Mouse (Mus musculus) hindbrain, embryonic 11.5 days (tissue): ENCODE measurements around the gene Ezh1. TPM values are rescaled to one million over a fixed set of nuclear protein-coding genes. Genes with fewer than 3 reads are reported as not detected.

Experiments used
- ATAC-seq: fragments of 200-750 bp; cut with Nextera tagmentation; 2 replicates; pipeline ENCODE4 v1.8.0; 2017; ENCODE audit warnings: mild to moderate bottlenecking, moderate TSS enrichment, moderate library complexity; ENCODE audit not compliant: low FRiP score
- DNase-seq: peaks from one replicate; pipeline ENCODE4 v3.0.0-alpha.2; 2015; ENCODE audit warnings: low spot score
- H3K27ac ChIP-seq: fragments of 300-500 bp; sonication (generic); 2 replicates; pipeline ENCODE4 v1.5.1; 2014; ENCODE audit warnings: mild to moderate bottlenecking, low read depth, low read length
- H3K27me3 ChIP-seq: fragments of 300-500 bp; sonication (generic); 2 replicates; pipeline ENCODE4 v1.6.1; 2014; ENCODE audit warnings: mild to moderate bottlenecking, low read length, moderate library complexity, mixed read lengths; ENCODE audit not compliant: control insufficient read depth, insufficient read depth
- H3K36me3 ChIP-seq: fragments of 300-500 bp; sonication (generic); 2 replicates; pipeline ENCODE4 v1.6.1; 2014; ENCODE audit warnings: mild to moderate bottlenecking, low read length, moderate library complexity, mixed read lengths; ENCODE audit not compliant: control insufficient read depth, insufficient read depth
- H3K4me1 ChIP-seq: fragments of 300-500 bp; sonication (generic); replicated peaks from 2 replicates; pipeline ENCODE4 v1.6.1; 2014; ENCODE audit warnings: low read length, mixed read lengths; ENCODE audit not compliant: control insufficient read depth, insufficient read depth
- H3K4me2 ChIP-seq: fragments of 300-500 bp; sonication (generic); replicated peaks from 2 replicates; pipeline ENCODE4 v1.6.1; 2014; ENCODE audit warnings: mild to moderate bottlenecking, low read depth, low read length
- H3K4me3 ChIP-seq: fragments of 300-500 bp; sonication (generic); 2 replicates; pipeline ENCODE4 v1.5.1; 2014; ENCODE audit warnings: low read depth, low read length
- H3K9ac ChIP-seq: fragments of 300-500 bp; sonication (generic); 2 replicates; pipeline ENCODE4 v1.6.1; 2014; ENCODE audit warnings: low read depth, low read length
- H3K9me3 ChIP-seq: fragments of 300-500 bp; sonication (generic); 2 replicates; pipeline ENCODE4 v1.6.1; 2016; ENCODE audit warnings: low read length; ENCODE audit not compliant: control insufficient read depth
- whole genome bisulfite sequencing: fragments of 180-500 bp; shearing (Covaris S2); extraction: QIAGEN DNeasy Blood & Tissue Kit; methylation state at CpG from one replicate; pipeline ENCODE4 v1.1.7; 2014; 5-methylcytosine and 5-hydroxymethylcytosine counted together
- polyA plus RNA-seq: library from polyadenylated mRNA; unstranded; fragments of >200 nt; fragmentation: Nextera tagmentation; extraction: Ambion mirVana; gene quantifications from 2 replicates; pipeline ENCODE4 v1.2.1, GENCODE M21; 2014

Gene Ezh1
- polyA plus RNA-seq, 1 experiment from 2014 or later = 11.1 TPM

DNA sequence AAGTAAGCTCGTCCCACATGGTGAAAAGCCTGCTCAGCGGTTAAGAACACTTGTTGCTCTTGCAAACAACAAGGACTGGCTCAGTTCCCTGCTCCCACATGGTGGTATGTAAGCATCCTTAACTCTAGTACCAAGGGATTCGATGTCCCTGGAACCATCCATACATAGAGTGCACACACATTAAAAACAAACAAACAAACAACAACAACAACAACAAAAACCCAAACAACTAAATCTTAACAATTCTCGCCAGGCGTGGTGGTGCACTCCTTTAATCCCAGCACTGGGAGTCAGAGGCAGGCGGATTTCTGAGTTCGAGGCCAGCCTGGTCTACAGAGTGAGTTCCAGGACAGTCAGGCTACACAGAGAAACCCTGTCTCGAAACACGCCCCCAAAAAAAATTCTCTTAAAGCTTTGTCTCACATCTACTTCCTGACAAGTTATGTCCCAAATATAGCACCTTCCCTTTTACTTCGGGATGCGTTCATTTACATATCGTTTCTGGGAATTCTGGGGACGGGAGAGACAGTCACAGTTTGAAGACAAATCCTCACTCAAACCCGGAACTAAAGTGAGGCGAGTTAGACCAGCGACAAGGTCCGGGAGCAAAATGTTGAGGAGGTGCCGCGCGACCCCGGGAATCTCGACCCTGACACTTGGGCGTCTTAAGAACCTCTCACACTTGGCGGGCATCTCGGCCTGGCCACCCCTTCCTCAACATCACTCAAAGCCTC is 765 bp downstream of the Ezh1 start:
- no peaks in the 10 kb centered on the region for H3K9me3 ChIP-seq
- H3K36me3 ChIP-seq = no peaks in the 10 kb centered on the region
- ATAC-seq (no peak), DNase-seq (no peak)
- WGBS = 22% methylated on average over 25 of the region's 25 CpGs
- H3K4me3 ChIP-seq = peak overlapping the region; percentile 84
- peak overlapping the region; percentile 82 for H3K9ac ChIP-seq
- no peaks in the 10 kb centered on the region for H3K4me1 ChIP-seq
- H3K27ac ChIP-seq = no peak overlapping the region
- peak overlapping the region; percentile 90 for H3K4me2 ChIP-seq
- no peaks in the 10 kb centered on the region for H3K27me3 ChIP-seq

GRCm38 (mm10) chr11:101224337-101224736 is 1.9 kb downstream of the Ezh1 start:
- WGBS = 92% methylated on average over 3 of the region's 3 CpGs

GRCm38 (mm10) chr11:101221306-101221986 is 4.8 kb downstream of the Ezh1 start:
- WGBS = 92% methylated on average over 8 of the region's 8 CpGs
- Histone ChIP-seq H3K4me1 (no peaks in the 10 kb centered on the region), H3K27ac (no peak overlapping the region), H3K27me3 (no peaks in the 10 kb centered on the region), H3K4me3 (no peak overlapping the region), H3K9me3 (no peaks in the 10 kb centered on the region), H3K4me2 (no peak overlapping the region), H3K9ac (no peak overlapping the region), H3K36me3 (no peaks in the 10 kb centered on the region)
- DNase-seq (no peak), ATAC-seq (no peak)

More at GRCm38 (mm10) chr11:101224337-101224736, 1.9 kb downstream of the Ezh1 start:
- H3K9ac ChIP-seq = no peak overlapping the region
- no peaks in the 10 kb centered on the region for H3K4me1 ChIP-seq
- no peaks in the 10 kb centered on the region for H3K9me3 ChIP-seq
- H3K4me2 ChIP-seq = no peak overlapping the region
- H3K27ac ChIP-seq = no peak overlapping the region
- H3K27me3 ChIP-seq = no peaks in the 10 kb centered on the region
- ATAC-seq (no peak), DNase-seq (no peak)
- H3K36me3 ChIP-seq = no peaks in the 10 kb centered on the region
- H3K4me3 ChIP-seq = no peak overlapping the region

DNA sequence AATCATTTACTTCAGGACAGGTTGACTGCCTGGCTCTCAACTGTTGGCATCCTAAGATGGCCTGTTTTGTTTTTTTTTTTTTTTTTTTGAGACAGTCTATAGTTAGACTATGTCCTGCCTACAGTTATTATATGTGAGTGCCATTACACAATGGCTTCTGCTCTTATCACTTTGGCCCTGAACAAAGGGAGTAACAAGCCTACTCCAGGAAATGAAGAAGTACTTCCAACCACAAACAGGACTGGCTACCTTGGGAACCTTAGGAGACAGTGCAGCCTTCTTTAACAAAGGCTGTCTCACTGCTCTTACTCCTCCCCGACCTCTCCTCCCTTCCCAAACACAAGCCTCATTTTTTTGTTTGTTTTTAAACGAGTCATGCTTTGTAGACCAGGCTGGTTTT is 5.4 kb downstream of the Ezh1 start:
- ATAC-seq (no peak), DNase-seq (no peak)
- Histone ChIP-seq H3K27ac (no peak overlapping the region), H3K9me3 (no peaks in the 10 kb centered on the region), H3K4me1 (no peaks in the 10 kb centered on the region), H3K27me3 (no peaks in the 10 kb centered on the region), H3K4me2 (no peak overlapping the region), H3K36me3 (no peaks in the 10 kb centered on the region), H3K9ac (no peak overlapping the region), H3K4me3 (no peak overlapping the region)
- WGBS = 57% methylated on average over 2 of the region's 2 CpGs

GRCm38 (mm10) chr11:101218436-101219055 is 7.7 kb downstream of the Ezh1 start:
- H3K27me3 ChIP-seq = no peaks in the 10 kb centered on the region
- no peaks in the 10 kb centered on the region for H3K4me1 ChIP-seq
- H3K9me3 ChIP-seq = no peaks in the 10 kb centered on the region
- DNase-seq = no peak
- no peak overlapping the region for H3K4me3 ChIP-seq
- no peaks in the 10 kb centered on the region for H3K36me3 ChIP-seq
- no peak overlapping the region for H3K4me2 ChIP-seq
- WGBS = 84% methylated on average over 10 of the region's 10 CpGs
- ATAC-seq = no peak
- H3K9ac ChIP-seq = no peak overlapping the region
- no peak overlapping the region for H3K27ac ChIP-seq

DNA sequence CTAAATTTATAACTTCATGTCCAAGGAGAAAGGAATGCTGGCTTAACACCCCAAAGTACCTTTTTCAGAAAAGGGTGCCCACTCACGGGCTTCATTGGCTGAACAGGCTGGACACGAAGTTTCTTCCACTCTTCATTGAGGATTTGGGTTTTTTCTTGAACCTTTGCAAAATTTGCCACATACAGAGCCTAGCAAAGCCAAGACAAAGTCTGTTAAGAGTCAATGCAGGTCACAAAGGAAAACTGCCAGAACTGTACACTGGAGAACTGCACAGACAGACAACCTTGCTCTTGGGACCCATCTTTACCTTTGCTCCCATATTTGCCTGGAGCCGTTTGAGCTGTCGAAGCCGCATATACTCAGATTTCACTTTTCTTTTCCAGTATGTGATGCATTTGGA is 9.3 kb downstream of the Ezh1 start:
- 90% methylated on average over 5 of the region's 5 CpGs for WGBS
- no peaks in the 10 kb centered on the region for H3K9me3 ChIP-seq
- H3K27me3 ChIP-seq = no peaks in the 10 kb centered on the region
- no peak overlapping the region for H3K9ac ChIP-seq
- H3K27ac ChIP-seq = no peak overlapping the region
- no peaks in the 10 kb centered on the region for H3K4me1 ChIP-seq
- H3K4me2 ChIP-seq = no peak overlapping the region
- ATAC-seq (no peak), DNase-seq (no peak)
- H3K36me3 ChIP-seq = no peaks in the 10 kb centered on the region
- no peak overlapping the region for H3K4me3 ChIP-seq

DNA sequence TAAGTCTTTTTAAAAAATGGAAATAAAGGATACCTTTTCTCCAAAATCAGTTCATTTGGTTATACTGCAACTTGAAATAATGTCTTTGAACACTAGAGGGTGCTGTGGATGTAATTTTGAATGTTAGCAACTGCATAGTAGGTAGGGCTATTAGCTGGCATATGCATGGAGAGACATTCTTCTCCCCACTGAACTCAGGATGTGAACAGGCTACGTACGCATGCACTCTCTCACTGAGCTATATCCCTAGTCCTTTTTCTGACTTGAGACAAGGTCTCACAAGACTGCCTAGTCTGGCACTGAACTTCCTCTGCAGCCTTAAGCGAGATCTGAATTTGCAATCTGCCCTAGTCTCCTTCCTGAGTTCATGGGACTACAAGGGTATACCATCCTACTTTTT is 14.3 kb downstream of the Ezh1 start:
- Histone ChIP-seq H3K4me3 (no peak overlapping the region), H3K4me2 (no peak overlapping the region), H3K9me3 (no peaks in the 10 kb centered on the region), H3K27ac (no peak overlapping the region), H3K9ac (no peak overlapping the region), H3K27me3 (no peaks in the 10 kb centered on the region), H3K36me3 (no peaks in the 10 kb centered on the region), H3K4me1 (no peaks in the 10 kb centered on the region)
- DNase-seq (peak; percentile 82), ATAC-seq (no peak)
- WGBS = 50% methylated on average over 3 of the region's 3 CpGs

DNA sequence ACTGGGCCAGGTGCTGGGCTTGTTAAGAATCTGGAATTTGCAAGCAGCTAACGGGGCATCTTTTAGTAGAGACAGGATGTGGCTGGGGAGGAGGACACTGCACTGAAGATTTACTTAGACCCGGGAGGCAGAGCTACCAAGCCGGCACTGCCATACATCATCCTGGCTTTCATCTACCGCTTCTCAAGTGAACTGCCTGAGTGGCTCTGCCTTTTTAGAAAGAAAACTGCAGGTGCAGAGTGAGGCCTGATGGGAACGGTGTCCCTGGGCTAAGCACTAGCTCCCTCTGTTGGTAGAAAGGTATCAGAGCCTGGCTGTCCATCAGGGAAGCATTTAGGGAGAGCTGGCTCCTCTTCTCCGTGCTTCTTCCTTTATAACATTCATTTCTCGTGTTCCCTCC is 25.3 kb downstream of the Ezh1 start:
- Histone ChIP-seq H3K9ac (no peak overlapping the region), H3K4me2 (no peak overlapping the region), H3K27me3 (no peaks in the 10 kb centered on the region), H3K9me3 (no peaks in the 10 kb centered on the region), H3K27ac (no peak overlapping the region), H3K4me1 (no peaks in the 10 kb centered on the region), H3K36me3 (0 out of 2 replicates have a peak, but pooled peaks cover 2% of the 10 kb centered on the region), H3K4me3 (no peak overlapping the region)
- WGBS = 26% methylated on average over 7 of the region's 7 CpGs
- DNase-seq (peak; percentile 64), ATAC-seq (no peak)
